Comparison of ENCODE assay signal across 13 mouse cellular contexts in genomic region chr4:118410871-118411270, GRCm38 (mm10). TPM values are rescaled to one million over a fixed set of nuclear protein-coding genes. Genes with fewer than 3 reads are reported as not detected.
"Had no signal": no experiment of that assay in that cellular context is flagged by ENCODE, and none has a peak within 500 bp of the region (broad histone marks: within the 10 kb centered on the region; RNA-seq: fewer than 3 reads in every experiment).

No protein-coding gene starts in this region.

- H3K27ac ChIP-seq: left cerebral cortex, adult 2 months; limb, embryonic 10.5 days; midbrain, embryonic 12.5 days had no signal

- H3K9ac ChIP-seq: midbrain, embryonic 12.5 days had no signal

- H3K27me3 ChIP-seq: megakaryocyte, embryonic 14.5 days; midbrain, embryonic 12.5 days had no signal

- DNase-seq: kidney, adult 8-10 months; kidney, postnatal 25 days; lung, adult 2 months; lung, postnatal 10 days; lung, postnatal 4 days; right cerebral cortex, adult 18-20 months; right cerebral cortex, postnatal 25 days had no signal

- H3K9me3 ChIP-seq: limb, embryonic 10.5 days; megakaryocyte, embryonic 14.5 days; midbrain, embryonic 12.5 days had no signal

- ATAC-seq: intestine, postnatal 0 days had no signal

- H3K4me3 ChIP-seq: left cerebral cortex, adult 2 months had no signal

RNA-seq across cellular contexts. Expression of gene Mpl, which starts 46.4 kb away (rescaled TPM):
- polyA plus RNA-seq: neural tube, embryonic 14.5 days had no signal
